Mouse (Mus musculus): ENCODE measurements around the gene Eed.
"Not testable (repeated sequence)": the region's sequence is repeated elsewhere in the genome, so short reads cannot be mapped to it uniquely, and the experiment has no call there.

Gene Eed

GRCm38 (mm10) chr7:89980485-89981422 lies at the start of gene Eed:
Gene Eed, minus strand, starts transcription at chr7:89980983.
- DNase-seq = peak; percentile 99

- DNase-seq = peak; percentile 99
Observed at GRCm38 (mm10) chr7:90029548-90030485, 49.0 kb upstream of the Eed start.

- DNase-seq = peak; percentile 95
Observed at GRCm38 (mm10) chr7:90028888-90029547, 48.2 kb upstream of the Eed start.

- no peak for DNase-seq
Observed at GRCm38 (mm10) chr7:90024975-90025374, 44.2 kb upstream of the Eed start.

- DNase-seq = peak; percentile 98
Observed at GRCm38 (mm10) chr7:90022974-90023707, 42.4 kb upstream of the Eed start.

GRCm38 (mm10) chr7:90020331-90020730 lies 39.5 kb upstream of the Eed start:
- DNase-seq = no peak

- DNase-seq = peak; percentile 97
Observed at GRCm38 (mm10) chr7:90019570-90019969, 38.8 kb upstream of the Eed start.

- DNase-seq = no peak
Observed at GRCm38 (mm10) chr7:90016930-90017588, 36.3 kb upstream of the Eed start.

- peak; percentile 89 for DNase-seq
Observed at GRCm38 (mm10) chr7:90016459-90016858, 35.7 kb upstream of the Eed start.

- DNase-seq = no peak
Observed at GRCm38 (mm10) chr7:90006667-90007653, 26.2 kb upstream of the Eed start.

GRCm38 (mm10) chr7:90004781-90005180 lies 24.0 kb upstream of the Eed start:
- DNase-seq = no peak

GRCm38 (mm10) chr7:90002375-90002774 lies 21.6 kb upstream of the Eed start:
- no peak for DNase-seq

GRCm38 (mm10) chr7:89999491-89999890 lies 18.7 kb upstream of the Eed start:
- DNase-seq = no peak

GRCm38 (mm10) chr7:89998624-89999006 lies 17.8 kb upstream of the Eed start:
- no peak for DNase-seq

GRCm38 (mm10) chr7:89998006-89998623 lies 17.3 kb upstream of the Eed start:
- DNase-seq = no peak

GRCm38 (mm10) chr7:89997526-89997925 lies 16.7 kb upstream of the Eed start:
- DNase-seq = not testable (repeated sequence)

GRCm38 (mm10) chr7:89993091-89993490 lies 12.3 kb upstream of the Eed start:
- DNase-seq = no peak

GRCm38 (mm10) chr7:89984421-89984820 lies 3.6 kb upstream of the Eed start:
- no peak for DNase-seq

GRCm38 (mm10) chr7:89983441-89983840 lies 2.7 kb upstream of the Eed start:
- DNase-seq = no peak

GRCm38 (mm10) chr7:89981557-89981956 lies 774 bp upstream of the Eed start:
- DNase-seq = no peak

Measured in heart, adult 11 months (tissue).